Mouse (Mus musculus) gonadal fat pad, adult 2 months (tissue): ENCODE results near the gene Zbtb22. TPM values are rescaled to one million over a fixed set of nuclear protein-coding genes. Genes with fewer than 3 reads are reported as not detected.
"Not testable (repeated sequence)": the region's sequence is repeated elsewhere in the genome, so short reads cannot be mapped to it uniquely, and the experiment has no call there.

ENCODE experiments used
- DNase-seq: peaks from one replicate; pipeline ENCODE4 v3.0.0-alpha.2; 2012; ENCODE audit warnings: low read depth
- polyA plus RNA-seq: library from polyadenylated mRNA; depleted of rRNA; stranded (reverse); fragments of >200 nt; gene quantifications from 2 replicates; pipeline ENCODE4 v1.2.3, GENCODE M21; 2012

Zbtb22 gene
- polyA plus RNA-seq, 1 experiment = 46.7 TPM

GRCm38 (mm10) chr17:33941381-33941780 lies 25.7 kb downstream of the Zbtb22 start:
- DNase-seq = no peak

- no peak for DNase-seq
Observed at GRCm38 (mm10) chr17:33943454-33943853, 27.8 kb downstream of the Zbtb22 start.

GRCm38 (mm10) chr17:33947430-33948089 lies 31.9 kb downstream of the Zbtb22 start:
- no peak for DNase-seq

GRCm38 (mm10) chr17:33948090-33948904 lies 32.6 kb downstream of the Zbtb22 start:
- no peak for DNase-seq

- DNase-seq = no peak
Observed at GRCm38 (mm10) chr17:33948905-33949537, 33.3 kb downstream of the Zbtb22 start.

- DNase-seq = no peak
Observed at GRCm38 (mm10) chr17:33950131-33950625, 34.5 kb downstream of the Zbtb22 start.

GRCm38 (mm10) chr17:33951021-33951946 lies 35.6 kb downstream of the Zbtb22 start, which contains the start of gene B3galt4:
B3galt4 (minus strand) TSS chr17:33951488.
- no peak for DNase-seq

GRCm38 (mm10) chr17:33952015-33952414 lies 36.3 kb downstream of the Zbtb22 start:
- not testable (repeated sequence) for DNase-seq

GRCm38 (mm10) chr17:33952879-33953278 lies 37.2 kb downstream of the Zbtb22 start:
- no peak for DNase-seq

- DNase-seq = no peak
Observed at GRCm38 (mm10) chr17:33953310-33953709, 37.6 kb downstream of the Zbtb22 start.

- DNase-seq = no peak
Observed at GRCm38 (mm10) chr17:33953961-33954565, 38.4 kb downstream of the Zbtb22 start.

GRCm38 (mm10) chr17:33954646-33955554 lies 39.2 kb downstream of the Zbtb22 start:
- DNase-seq = no peak

- DNase-seq = peak; percentile 84
Observed at GRCm38 (mm10) chr17:33955555-33956214, 40.0 kb downstream of the Zbtb22 start, which contains the start of the genes Vps52 and Rps18. Vps52 (plus strand) TSS chr17:33955812. Rps18 (minus strand) TSS chr17:33956001.

- DNase-seq = no peak
Observed at GRCm38 (mm10) chr17:33956336-33956735, 40.6 kb downstream of the Zbtb22 start.

- no peak for DNase-seq
Observed at GRCm38 (mm10) chr17:33957493-33957892, 41.8 kb downstream of the Zbtb22 start.

- no peak for DNase-seq
Observed at GRCm38 (mm10) chr17:33958451-33958850, 42.7 kb downstream of the Zbtb22 start.

GRCm38 (mm10) chr17:33959135-33959534 lies 43.4 kb downstream of the Zbtb22 start:
- no peak for DNase-seq

GRCm38 (mm10) chr17:33959948-33960347 lies 44.2 kb downstream of the Zbtb22 start:
- no peak for DNase-seq

- no peak for DNase-seq
Observed at GRCm38 (mm10) chr17:33962876-33963275, 47.2 kb downstream of the Zbtb22 start.
